Mouse (Mus musculus): ENCODE results near the gene Nfib. TPM values are rescaled to one million over a fixed set of nuclear protein-coding genes. Genes with fewer than 3 reads are reported as not detected.

Nfib gene
- polyA plus RNA-seq, 1 experiment = 4.8 TPM

DNA sequence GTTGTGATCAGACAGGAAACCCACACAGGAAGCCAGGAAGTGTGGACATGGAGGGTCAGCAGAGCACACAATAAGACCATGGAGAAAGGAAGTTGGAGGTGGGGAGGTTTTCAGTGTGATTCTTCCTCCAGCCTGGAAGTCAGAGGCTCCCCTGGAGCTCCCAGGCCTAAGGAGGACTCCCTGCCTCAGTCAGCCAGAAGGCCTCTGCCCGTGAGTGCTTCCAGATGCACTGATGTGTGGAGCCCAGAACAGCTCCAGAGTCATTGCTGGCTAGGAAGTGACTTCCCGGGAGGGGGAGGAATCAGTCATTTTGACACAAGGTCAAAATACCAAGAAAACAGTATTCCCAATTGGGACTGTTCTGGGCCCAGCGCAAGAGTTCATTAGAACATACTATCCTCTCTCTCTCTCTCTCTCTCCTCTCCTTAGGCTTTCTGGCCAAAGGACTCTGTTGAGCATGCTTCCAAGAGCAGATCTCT, 174.6 kb downstream of the Nfib start:
- DNase-seq (ENCODE audit: low read depth, low spot score) = no peak
- 78% methylated on average over 3 of the region's 3 CpGs for WGBS

DNA sequence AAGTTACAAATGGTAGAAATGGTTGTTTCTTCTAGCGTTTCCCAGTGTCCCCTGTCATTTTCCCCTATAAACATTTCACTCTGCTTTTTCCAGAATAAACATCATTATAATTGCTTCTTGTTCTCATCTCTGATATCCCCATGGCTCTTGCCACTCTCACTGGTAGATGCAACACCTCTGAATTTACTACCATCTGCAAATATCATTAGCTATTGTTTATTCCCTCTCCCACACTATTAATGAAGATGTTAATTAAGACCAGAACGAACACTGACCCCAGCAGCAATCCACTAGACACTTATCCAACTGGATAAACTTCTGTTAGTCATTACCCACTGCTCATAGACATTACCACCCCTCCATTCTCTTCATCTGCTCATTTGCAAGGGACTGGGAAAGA, 176.6 kb downstream of the Nfib start:
- 78% methylated on average over 2 of the region's 2 CpGs for WGBS

DNA sequence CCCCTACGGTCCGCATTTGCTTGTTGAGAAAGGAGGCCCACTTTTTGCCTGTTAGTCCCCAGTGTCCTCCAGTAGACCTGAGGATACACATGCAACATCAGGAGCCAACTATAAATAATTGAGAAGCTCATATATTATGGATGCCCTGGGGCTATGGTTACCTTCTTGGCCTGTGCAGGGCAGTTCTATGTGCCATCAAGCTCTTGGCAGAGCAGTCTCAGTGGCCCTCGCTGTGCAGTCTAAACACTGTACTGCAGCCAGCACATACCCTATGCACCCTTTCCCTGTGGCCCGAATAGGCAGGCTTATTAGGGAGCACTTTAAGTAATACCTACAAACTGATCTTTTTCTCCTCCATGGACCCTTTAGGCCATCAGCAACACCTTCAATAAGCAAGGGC, 185.6 kb downstream of the Nfib start:
- 98% methylated on average over 4 of the region's 4 CpGs for WGBS
- DNase-seq (ENCODE audit: low read depth, low spot score) = no peak

More for the DNA sequence above, 176.6 kb downstream of the Nfib start:
- no peak for DNase-seq (ENCODE audit: low read depth, low spot score)

DNA sequence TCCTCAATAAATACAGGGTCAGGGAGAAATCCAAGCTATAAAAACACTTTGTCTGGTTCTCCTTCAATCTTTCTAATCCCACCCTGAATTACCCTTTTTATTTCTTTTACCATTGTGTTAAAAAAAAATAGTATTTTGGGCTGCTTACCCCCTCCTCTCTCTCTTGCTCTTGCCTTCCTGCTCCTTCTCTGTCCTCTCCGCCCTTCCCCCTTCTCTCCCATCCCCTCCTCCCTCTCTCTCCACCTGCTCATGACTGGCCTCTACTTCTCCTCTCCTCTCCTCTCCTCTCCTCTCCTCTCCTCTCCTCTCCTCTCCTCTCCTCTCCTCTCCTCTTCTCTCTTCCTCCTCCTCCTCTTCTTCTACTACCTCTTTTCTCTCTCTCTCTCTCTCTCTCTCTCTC, 187.4 kb downstream of the Nfib start:
- 89% methylated on average over 1 of the region's 1 CpGs for WGBS
- no peak for DNase-seq (ENCODE audit: low read depth, low spot score)

DNA sequence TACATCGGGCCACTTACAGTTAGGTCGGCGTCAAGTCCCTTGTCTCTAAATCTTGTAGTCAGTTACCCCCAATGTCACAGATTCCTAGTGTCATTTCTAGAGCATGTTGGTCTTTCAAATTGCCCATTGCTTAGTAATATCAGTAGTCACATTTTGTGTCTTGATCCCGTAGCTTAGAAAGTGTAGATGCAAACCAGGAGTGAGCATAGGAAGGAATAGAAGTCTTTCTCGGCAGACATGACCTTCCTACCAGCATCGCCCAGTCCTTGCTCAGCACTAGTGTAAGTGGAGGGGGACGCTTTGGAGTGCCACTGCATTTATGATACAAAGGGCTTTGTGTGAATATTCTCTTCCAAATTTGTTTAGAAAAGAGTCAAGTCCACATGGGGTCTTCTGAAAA, 188.2 kb downstream of the Nfib start:
- WGBS = 88% methylated on average over 7 of the region's 7 CpGs
- no peak for DNase-seq (ENCODE audit: low read depth, low spot score)

DNA sequence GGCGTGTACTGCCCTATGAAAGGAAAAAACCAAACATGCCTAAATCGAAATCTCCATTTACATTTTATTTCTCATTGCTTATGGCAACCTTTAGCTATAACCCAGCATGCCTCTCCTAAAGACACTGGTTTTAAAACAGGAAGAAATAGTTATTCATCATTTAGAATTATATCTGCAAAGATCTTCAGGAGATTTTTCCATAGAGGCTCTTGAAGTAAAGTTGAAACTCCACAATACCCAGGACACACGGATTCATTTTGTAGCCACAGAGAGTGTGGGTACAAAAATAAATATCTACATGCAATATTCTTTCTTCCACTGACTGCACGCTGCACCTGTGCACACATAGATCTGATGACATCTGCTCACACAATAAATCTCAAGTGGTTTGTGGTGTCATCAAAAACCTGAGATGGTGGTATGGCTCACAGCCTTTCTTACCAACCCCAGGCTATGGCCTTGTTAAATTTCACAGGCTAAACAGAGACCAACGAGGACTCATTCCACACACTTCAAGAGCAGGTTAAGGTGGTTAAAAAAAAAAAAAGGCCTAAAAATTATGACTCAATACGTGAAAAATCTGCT, 189.2 kb downstream of the Nfib start:
- no peak for DNase-seq (ENCODE audit: low read depth, low spot score)
- 59% methylated on average over 6 of the region's 6 CpGs for WGBS

DNA sequence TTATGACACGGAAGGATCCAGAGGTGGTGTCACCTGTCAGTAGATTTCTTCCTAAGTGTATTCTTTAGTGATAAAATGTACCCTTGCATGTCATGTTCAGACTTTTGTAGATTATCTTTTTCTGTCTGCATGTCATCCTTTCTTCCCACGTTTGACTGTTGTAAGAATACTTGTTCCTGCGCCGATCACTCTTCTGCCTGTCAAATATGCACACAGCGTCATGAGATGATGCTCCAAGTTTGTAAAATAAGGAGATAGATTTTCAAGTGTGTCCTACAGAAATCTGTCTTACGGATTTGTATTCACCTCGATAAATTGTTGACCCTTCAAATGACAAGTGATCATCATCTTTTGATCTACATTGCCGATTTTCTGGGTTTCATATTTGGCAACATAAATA, 190.6 kb downstream of the Nfib start:
- DNase-seq (ENCODE audit: low read depth, low spot score) = no peak
- WGBS = 88% methylated on average over 8 of the region's 8 CpGs

DNA sequence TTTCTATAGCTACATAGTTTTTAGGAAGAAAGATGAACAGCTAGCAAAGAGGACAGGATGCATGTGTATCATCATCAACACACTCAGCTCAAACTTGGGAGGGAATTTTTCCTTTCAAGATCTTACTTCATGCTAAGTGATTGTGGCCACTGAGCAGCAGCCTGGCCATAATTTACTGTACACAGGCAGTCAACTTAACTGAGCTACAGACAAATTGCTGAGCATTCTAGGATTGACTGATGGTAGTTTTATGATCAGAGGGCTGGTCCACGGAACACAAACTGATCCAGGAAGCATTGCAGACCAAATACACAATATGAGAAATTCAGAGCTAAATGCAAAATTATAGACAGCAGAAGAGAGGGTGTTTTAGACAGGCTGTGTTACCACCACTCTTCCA, 191.2 kb downstream of the Nfib start:
- no peak for DNase-seq (ENCODE audit: low read depth, low spot score)
- 29% methylated on average over 1 of the region's 1 CpGs for WGBS

DNA sequence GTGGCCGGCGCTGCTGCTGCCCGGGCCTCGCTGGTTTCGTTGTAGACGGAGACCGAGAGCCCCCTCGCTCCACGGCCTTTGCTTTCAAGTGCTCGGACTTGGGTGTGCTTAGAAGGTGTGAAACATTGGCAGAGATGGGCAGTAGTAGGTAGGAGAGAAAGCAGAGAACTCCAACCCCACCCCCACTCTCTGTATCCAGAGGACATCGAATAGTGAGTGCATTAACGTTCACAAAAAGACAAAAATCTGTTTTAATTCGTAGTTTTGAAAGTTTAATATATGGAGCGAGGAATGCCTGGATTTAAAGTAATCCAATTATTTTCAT, 192.2 kb downstream of the Nfib start:
- under 1% methylated on average over 14 of the region's 14 CpGs for WGBS

DNA sequence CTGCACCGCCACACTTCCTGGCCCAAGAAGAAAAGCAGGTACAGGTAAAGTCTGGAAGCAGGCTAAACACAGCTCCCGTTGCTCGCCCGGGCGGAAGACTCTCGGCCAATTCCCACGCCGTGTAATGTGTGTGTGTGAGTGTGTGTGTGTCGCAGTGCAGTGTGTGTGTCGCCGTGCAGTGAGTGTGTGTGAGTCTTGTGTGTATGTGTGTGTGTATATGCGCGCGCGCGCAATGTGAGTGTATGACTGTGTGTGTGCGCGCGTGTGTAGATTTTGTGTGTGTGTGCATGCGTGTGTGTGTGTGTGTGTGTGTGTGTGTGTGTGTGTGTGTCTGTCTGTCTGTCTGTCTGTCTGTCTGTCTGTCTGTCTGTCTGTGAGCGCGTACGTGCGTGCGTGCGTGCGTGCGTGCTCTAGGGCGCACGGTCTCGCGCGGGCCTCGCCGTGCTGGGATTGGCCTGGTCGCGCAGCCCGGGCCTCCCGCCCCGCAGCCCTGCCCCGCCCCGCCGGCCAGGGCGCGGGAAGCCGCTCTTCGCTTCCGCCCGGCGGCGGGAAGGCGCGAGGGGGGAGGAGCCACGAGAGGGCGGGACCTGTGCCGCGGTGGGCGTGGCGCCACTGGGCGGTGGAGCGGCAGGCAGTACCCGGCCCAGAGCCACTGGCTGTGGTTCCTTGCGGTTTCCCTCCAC, 192.7 kb downstream of the Nfib start:
- no peak for DNase-seq (ENCODE audit: low read depth, low spot score)
- WGBS = under 1% methylated on average over 63 of the region's 63 CpGs

More for the DNA sequence above, 192.2 kb downstream of the Nfib start:
- DNase-seq (ENCODE audit: low read depth, low spot score) = no peak

DNA sequence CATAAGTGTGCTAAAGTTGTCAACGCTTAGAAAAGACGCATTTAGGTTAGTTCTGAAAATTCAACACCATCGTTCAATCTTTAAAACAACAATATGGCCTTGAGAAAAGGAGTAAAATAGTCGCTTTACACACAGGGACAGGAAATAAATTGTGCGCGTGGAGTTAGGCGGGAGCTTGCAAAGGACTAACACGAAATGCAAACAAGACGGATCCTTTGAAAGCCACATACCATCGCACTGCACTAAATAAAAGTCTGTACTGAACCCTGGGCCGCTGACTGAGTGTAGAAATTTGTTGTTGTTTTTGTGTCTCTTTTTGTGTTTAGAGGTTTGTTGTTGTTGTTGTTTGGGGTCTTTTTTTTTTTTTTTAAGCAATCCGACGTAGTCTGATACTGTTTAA, 193.2 kb downstream of the Nfib start:
- 2% methylated on average over 13 of the region's 13 CpGs for WGBS
- DNase-seq (ENCODE audit: low read depth, low spot score) = no peak

DNA sequence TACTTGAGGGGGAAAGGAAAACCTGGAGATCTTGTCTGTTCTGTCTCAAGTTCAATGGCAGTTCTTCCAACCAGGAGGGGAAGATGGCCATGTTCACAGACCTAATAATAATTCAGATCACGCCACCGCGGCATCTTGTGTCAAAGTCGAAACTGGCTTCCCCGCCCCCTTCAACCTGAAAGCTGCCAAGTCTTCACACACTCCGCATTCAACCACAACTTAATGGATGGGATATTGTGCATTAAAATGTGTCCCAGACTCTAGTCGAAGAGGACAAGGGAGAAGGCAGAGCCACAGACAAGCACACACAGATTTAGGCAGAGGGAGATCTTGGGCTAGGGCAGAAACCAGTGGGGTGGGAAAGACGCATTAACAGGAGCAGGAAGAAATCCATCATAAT, 194.0 kb downstream of the Nfib start:
- DNase-seq (ENCODE audit: low read depth, low spot score) = no peak
- 4% methylated on average over 8 of the region's 8 CpGs for WGBS

DNA sequence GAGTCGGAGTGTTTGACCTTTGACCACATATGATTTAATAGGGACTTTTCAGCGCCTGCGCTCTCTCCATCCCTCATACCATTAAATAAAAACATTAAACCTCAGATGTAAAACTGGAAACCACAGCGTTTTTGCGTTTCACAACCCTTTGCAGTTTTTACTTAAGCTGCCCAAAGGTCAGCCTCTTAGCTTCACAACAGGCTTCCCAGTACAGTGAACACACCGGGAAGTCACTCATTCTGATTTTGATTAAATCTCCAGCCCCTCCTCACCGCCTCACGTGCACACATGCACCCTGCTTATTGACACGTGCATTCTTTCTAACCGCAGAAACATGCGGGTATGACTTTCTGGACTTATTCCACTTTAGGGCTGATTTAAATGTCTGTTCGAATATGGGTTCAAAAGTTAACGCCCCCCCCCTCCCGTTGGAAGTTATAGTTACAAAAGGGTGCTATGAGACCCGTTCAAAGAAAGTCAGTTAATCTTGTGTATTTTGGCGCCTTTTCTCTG, 194.5 kb downstream of the Nfib start:
- no peak for DNase-seq (ENCODE audit: low read depth, low spot score)

DNA sequence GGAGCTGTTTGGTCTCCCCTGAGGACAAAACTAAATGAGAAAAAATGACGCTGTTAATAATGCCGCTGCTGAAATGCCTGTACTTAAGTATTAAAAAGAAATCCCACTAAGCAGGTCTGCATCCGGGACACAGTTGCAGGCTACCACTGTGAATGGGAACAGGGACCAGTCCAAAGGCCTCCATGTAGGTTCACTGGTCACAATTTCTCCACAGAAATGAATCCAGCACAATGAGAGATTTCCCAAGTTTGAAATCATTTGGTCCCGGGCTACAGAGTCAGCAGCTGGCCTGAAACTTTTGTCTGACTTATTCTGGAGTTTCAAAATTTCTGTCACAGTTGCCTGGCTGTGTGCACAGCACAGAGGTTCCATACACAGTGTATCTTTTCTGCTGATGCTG, 195.8 kb downstream of the Nfib start:
- DNase-seq (ENCODE audit: low read depth, low spot score) = no peak
- 42% methylated on average over 4 of the region's 4 CpGs for WGBS

More for the DNA sequence above, 194.5 kb downstream of the Nfib start:
- WGBS = 8% methylated on average over 16 of the region's 16 CpGs

DNA sequence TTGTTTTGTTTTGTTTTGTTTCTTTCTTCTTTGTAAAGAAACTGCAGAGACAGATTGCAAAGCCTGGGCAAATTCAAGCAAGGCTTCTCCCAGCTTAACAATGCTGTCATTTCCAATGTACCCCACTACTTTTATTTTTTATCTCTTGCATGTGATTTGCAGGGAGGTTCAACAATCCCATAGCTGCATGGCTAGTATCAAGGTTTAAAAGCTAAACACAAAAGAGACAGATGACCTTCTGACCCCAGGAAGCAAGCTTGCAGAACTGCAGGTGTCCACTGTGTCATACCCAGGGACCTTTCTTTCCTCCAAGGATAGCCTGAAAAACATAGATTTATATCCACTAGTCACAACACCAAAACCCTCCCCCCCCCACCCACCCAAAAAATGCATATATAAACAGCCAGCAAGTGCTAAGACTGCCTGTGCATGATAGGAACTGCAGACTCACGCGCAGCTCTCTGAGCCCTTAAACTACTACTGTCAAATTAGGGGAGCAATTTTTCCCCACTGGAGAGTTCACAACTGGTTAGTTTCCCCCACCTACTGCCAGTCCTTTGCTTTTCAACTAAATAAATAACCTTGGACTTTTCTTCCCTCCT, 196.3 kb downstream of the Nfib start:
- DNase-seq (ENCODE audit: low read depth, low spot score) = no peak

DNA sequence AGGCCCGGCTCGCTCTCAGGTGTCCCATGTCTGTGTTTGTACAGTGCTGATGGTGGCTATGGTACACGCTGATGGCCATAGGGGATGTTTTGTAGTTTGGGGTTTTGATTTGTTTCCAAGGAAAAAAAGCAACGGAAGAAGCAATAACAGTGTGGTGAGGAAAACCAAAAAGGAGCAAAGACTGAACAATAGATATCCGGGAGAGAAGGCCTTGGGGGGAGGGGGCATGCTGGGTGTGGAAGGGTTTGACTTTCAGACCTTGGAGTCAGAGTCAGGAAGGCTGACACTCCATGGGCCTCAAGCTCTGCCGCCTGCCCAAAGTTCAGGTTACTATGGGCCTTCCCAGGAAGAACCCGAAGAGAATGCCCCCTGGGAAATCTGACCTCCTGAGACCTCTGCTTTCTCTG, 197.3 kb downstream of the Nfib start:
- no peak for DNase-seq (ENCODE audit: low read depth, low spot score)
- 13% methylated on average over 7 of the region's 7 CpGs for WGBS

More for the DNA sequence above, 196.3 kb downstream of the Nfib start:
- WGBS = 20% methylated on average over 2 of the region's 2 CpGs

DNA sequence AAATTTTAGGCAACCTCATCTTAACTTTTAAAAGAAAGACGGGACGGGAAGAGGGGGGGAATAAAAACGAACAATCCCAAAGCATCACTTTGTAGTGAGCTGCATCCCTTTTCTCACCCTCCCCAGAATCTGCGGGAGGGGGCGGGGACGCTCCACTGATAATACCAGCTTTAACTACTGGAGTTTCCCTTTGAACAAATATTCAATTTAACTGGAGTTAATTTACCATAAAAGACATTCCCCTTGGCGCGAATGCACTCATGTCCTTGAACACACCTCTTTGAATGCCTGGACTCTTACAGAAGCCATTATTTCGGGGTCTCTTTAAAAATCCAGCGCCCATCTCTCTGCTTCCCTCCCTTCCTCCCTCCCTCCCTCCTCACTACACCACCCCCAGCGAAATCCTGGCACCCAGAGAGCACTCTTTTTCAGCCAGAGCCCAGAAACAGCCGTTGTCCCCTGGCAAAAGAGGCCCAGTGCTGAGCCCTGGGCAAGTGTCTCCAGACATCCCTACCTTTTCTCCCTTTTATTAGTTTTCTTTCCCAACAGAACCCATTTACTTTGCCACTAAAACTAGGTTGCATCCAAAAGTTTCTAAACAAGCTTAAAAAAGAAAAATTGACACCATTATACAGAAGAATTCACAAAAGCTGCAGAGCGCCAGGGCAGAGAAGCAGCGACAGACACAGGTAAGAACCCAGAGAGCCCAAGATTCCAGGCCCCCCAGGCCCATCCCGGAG, 197.8 kb downstream of the Nfib start:
- WGBS = 10% methylated on average over 15 of the region's 15 CpGs
- DNase-seq (ENCODE audit: low read depth, low spot score) = no peak

DNA sequence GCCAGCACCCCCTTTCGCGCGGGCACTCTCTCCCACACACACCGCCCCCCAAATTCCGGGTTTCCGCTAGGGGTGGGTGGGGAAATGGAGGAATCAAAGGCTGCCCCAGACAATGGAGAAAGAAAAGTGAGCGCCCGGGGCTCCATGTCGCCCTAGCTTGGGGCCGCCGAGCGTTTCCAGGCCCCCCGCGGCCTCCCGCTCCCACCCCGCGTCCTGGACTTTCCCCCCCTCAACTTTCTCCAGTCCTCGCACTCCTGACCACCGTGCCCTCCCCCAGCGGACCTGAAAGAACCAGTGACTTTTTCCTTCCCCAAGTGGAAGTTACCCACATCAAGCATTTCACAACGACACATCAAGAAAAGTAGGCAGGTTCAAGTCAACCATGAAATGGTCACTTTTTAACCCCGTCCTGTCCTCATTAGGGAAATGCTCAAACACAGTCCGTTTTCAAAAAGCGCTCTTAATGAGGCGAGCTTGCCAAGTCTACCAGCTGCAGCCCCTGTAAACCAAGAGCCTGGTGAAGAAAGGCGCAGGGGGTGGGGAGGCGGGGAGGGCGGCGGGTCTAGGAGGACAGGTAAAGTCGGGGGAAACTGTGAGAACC, 198.7 kb downstream of the Nfib start:
- DNase-seq (ENCODE audit: low read depth, low spot score) = no peak
- WGBS = under 1% methylated on average over 30 of the region's 30 CpGs

DNA sequence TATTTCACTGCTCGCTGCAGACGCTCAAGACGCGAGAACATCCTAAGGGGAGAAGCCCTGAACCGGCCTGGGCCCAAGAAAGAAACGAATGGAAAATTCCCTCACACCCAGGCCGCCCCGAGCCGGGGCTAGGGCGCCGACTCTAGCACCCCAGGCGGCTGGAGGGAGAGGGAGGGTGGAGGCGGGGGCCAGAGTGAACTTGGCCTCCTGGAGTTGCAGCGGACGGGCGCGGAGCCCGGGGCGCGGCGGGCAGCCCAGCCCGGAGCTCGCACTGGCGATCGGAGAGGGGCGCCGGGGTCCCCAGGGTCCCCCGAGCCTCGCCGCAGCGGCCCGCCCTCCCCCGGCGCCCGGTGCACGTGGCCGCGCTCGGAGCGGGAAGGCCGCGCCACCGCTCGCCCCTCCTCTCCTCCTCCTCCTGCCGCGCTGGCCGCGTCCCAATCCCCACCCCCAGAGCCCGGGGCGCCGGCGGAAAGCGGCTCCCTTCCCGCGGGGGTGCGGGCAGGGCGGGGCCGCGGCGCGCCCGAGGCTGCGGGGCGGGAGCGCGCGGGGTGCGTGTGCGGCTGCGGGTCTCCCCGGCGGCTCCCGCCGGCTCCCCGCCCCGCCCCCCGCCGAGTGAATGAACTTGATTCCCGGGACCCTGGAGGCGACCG, 199.3 kb downstream of the Nfib start:
- no peak for DNase-seq (ENCODE audit: low read depth, low spot score)
- under 1% methylated on average over 27 of the region's 81 CpGs for WGBS
